Mouse (Mus musculus): ENCODE measurements around the gene Tspan18. TPM values are rescaled to one million over a fixed set of nuclear protein-coding genes. Genes with fewer than 3 reads are reported as not detected.

The Tspan18 gene
- polyA plus RNA-seq, 1 experiment from 2014 or later, result 20.1 TPM

GRCm38 (mm10) chr2:93351352-93351751 is 17.0 kb upstream of the Tspan18 start:
- no peak overlapping the region for H3K4me3 ChIP-seq (ENCODE audit: low read depth, low read length)
- ATAC-seq, result no peak

GRCm38 (mm10) chr2:93347018-93347417 is 12.7 kb upstream of the Tspan18 start:
- Histone ChIP-seq H3K9me3 (replicated peaks; ENCODE audit: control insufficient read depth, low read length, poor library complexity, severe bottlenecking) (no peaks in the 10 kb centered on the region), H3K27me3 (ENCODE audit: control insufficient read depth, insufficient read depth, low read depth, low read length) (no peaks in the 10 kb centered on the region), H3K36me3 (ENCODE audit: control insufficient read depth, insufficient read depth, low read length) (no peaks in the 10 kb centered on the region), H3K4me3 (ENCODE audit: low read depth, low read length) (no peak overlapping the region), H3K27ac (ENCODE audit: low read length) (no peak overlapping the region), H3K4me2 (ENCODE audit: low read length) (no peak overlapping the region), H3K9ac (ENCODE audit: low read depth, low read length) (no peak overlapping the region), H3K4me1 (ENCODE audit: control insufficient read depth, insufficient read depth, low read length) (no peaks in the 10 kb centered on the region)
- 88% methylated on average over 5 of the region's 5 CpGs for WGBS
- no peak for ATAC-seq

More at GRCm38 (mm10) chr2:93351352-93351751, 17.0 kb upstream of the Tspan18 start:
- H3K4me2 ChIP-seq (ENCODE audit: low read length), result no peak overlapping the region
- 74% methylated on average over 7 of the region's 7 CpGs for WGBS
- no peaks in the 10 kb centered on the region for H3K36me3 ChIP-seq (ENCODE audit: control insufficient read depth, insufficient read depth, low read length)
- H3K27ac ChIP-seq (ENCODE audit: low read length), result no peak overlapping the region
- H3K27me3 ChIP-seq (ENCODE audit: control insufficient read depth, insufficient read depth, low read depth, low read length), result no peaks in the 10 kb centered on the region
- H3K9ac ChIP-seq (ENCODE audit: low read depth, low read length), result no peak overlapping the region
- H3K9me3 ChIP-seq (replicated peaks; ENCODE audit: control insufficient read depth, low read length, poor library complexity, severe bottlenecking), result no peaks in the 10 kb centered on the region
- no peaks in the 10 kb centered on the region for H3K4me1 ChIP-seq (ENCODE audit: control insufficient read depth, insufficient read depth, low read length)

DNA sequence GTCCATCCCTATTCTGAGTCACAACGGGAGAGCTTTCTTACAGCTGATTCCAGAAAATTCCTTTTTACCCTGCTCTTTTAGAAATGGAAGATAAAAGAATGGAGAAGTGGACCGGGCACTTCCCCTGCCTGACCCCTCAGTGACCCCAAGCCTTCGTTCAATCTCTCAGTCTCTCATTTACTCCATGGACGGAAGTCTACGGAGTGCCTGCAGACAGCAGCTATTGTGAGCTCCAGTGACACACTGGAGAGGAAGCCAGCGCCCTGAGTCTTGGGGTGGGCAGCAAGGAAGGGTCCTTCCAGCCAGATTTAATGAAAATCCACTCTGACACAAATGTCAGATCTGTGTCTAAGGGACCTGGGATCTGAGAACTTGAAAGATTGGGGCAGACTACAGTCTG is 12.3 kb upstream of the Tspan18 start:
- H3K4me2 ChIP-seq (ENCODE audit: low read length), result no peak overlapping the region
- 32% methylated on average over 6 of the region's 6 CpGs for WGBS

GRCm38 (mm10) chr2:93345663-93346268 is 11.5 kb upstream of the Tspan18 start:
- H3K36me3 ChIP-seq (ENCODE audit: control insufficient read depth, insufficient read depth, low read length), result no peaks in the 10 kb centered on the region
- ATAC-seq, result no peak
- H3K4me3 ChIP-seq (ENCODE audit: low read depth, low read length), result no peak overlapping the region
- no peak overlapping the region for H3K9ac ChIP-seq (ENCODE audit: low read depth, low read length)
- no peak overlapping the region for H3K27ac ChIP-seq (ENCODE audit: low read length)
- no peaks in the 10 kb centered on the region for H3K9me3 ChIP-seq (replicated peaks; ENCODE audit: control insufficient read depth, low read length, poor library complexity, severe bottlenecking)
- H3K27me3 ChIP-seq (ENCODE audit: control insufficient read depth, insufficient read depth, low read depth, low read length), result no peaks in the 10 kb centered on the region
- no peaks in the 10 kb centered on the region for H3K4me1 ChIP-seq (ENCODE audit: control insufficient read depth, insufficient read depth, low read length)
- H3K4me2 ChIP-seq (ENCODE audit: low read length), result no peak overlapping the region
- WGBS, result 86% methylated on average over 5 of the region's 5 CpGs

More for the DNA sequence above, 12.3 kb upstream of the Tspan18 start:
- Histone ChIP-seq H3K36me3 (ENCODE audit: control insufficient read depth, insufficient read depth, low read length) (no peaks in the 10 kb centered on the region), H3K27me3 (ENCODE audit: control insufficient read depth, insufficient read depth, low read depth, low read length) (no peaks in the 10 kb centered on the region), H3K4me1 (ENCODE audit: control insufficient read depth, insufficient read depth, low read length) (no peaks in the 10 kb centered on the region), H3K9ac (ENCODE audit: low read depth, low read length) (no peak overlapping the region), H3K4me3 (ENCODE audit: low read depth, low read length) (no peak overlapping the region), H3K9me3 (replicated peaks; ENCODE audit: control insufficient read depth, low read length, poor library complexity, severe bottlenecking) (no peaks in the 10 kb centered on the region), H3K27ac (ENCODE audit: low read length) (no peak overlapping the region)
- ATAC-seq, result no peak

GRCm38 (mm10) chr2:93339373-93340106 is 5.2 kb upstream of the Tspan18 start:
- no peak overlapping the region for H3K4me2 ChIP-seq (ENCODE audit: low read length)
- no peak overlapping the region for H3K4me3 ChIP-seq (ENCODE audit: low read depth, low read length)
- H3K27me3 ChIP-seq (ENCODE audit: control insufficient read depth, insufficient read depth, low read depth, low read length), result no peaks in the 10 kb centered on the region
- H3K27ac ChIP-seq (ENCODE audit: low read length), result peak overlapping the region; percentile 44
- peaks cover 13% of the 10 kb centered on the region for H3K4me1 ChIP-seq (ENCODE audit: control insufficient read depth, insufficient read depth, low read length)
- ATAC-seq, result peak; percentile 61
- H3K9me3 ChIP-seq (replicated peaks; ENCODE audit: control insufficient read depth, low read length, poor library complexity, severe bottlenecking), result no peaks in the 10 kb centered on the region
- WGBS, result 34% methylated on average over 9 of the region's 9 CpGs
- H3K36me3 ChIP-seq (ENCODE audit: control insufficient read depth, insufficient read depth, low read length), result no peaks in the 10 kb centered on the region
- H3K9ac ChIP-seq (ENCODE audit: low read depth, low read length), result no peak overlapping the region

DNA sequence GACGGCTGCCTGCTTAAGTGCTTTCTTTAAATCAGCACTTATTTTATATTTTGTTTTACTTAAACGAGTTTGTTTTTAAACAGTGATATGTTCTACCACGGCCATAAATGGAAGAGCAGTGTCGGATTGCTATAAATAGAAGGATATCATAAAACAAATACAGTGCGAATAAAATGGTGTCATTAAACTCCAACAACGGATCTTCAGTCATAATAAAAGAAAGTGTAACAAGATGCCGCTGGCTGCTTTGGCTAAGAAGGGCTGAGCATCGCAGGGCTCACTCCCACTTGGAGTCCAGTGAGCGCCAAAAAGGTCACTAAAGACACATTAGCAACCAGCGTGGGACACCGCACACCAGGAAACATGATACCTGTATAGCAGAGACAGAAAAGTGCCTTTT is 1.7 kb upstream of the Tspan18 start:
- no peak overlapping the region for H3K9ac ChIP-seq (ENCODE audit: low read depth, low read length)
- no peaks in the 10 kb centered on the region for H3K27me3 ChIP-seq (ENCODE audit: control insufficient read depth, insufficient read depth, low read depth, low read length)
- 82% methylated on average over 11 of the region's 11 CpGs for WGBS
- H3K4me2 ChIP-seq (ENCODE audit: low read length), result no peak overlapping the region
- no peak for ATAC-seq
- no peaks in the 10 kb centered on the region for H3K9me3 ChIP-seq (replicated peaks; ENCODE audit: control insufficient read depth, low read length, poor library complexity, severe bottlenecking)
- no peak overlapping the region for H3K27ac ChIP-seq (ENCODE audit: low read length)
- no peaks in the 10 kb centered on the region for H3K36me3 ChIP-seq (ENCODE audit: control insufficient read depth, insufficient read depth, low read length)
- H3K4me1 ChIP-seq (ENCODE audit: control insufficient read depth, insufficient read depth, low read length), result peaks cover 33% of the 10 kb centered on the region
- H3K4me3 ChIP-seq (ENCODE audit: low read depth, low read length), result no peak overlapping the region

- no peaks in the 10 kb centered on the region for H3K9me3 ChIP-seq (replicated peaks; ENCODE audit: control insufficient read depth, low read length, poor library complexity, severe bottlenecking)
- H3K4me2 ChIP-seq (ENCODE audit: low read length), result peak overlapping the region; percentile 77
- peak overlapping the region; percentile 82 for H3K9ac ChIP-seq (ENCODE audit: low read depth, low read length)
- peak overlapping the region; percentile 72 for H3K27ac ChIP-seq (ENCODE audit: low read length)
- H3K27me3 ChIP-seq (ENCODE audit: control insufficient read depth, insufficient read depth, low read depth, low read length), result no peaks in the 10 kb centered on the region
- H3K4me1 ChIP-seq (ENCODE audit: control insufficient read depth, insufficient read depth, low read length), result peaks cover 24% of the 10 kb centered on the region
- H3K4me3 ChIP-seq (ENCODE audit: low read depth, low read length), result peak overlapping the region; percentile 74
- ATAC-seq, result peak; percentile 81
- 0% methylated on average over 27 of the region's 29 CpGs for WGBS
- no peaks in the 10 kb centered on the region for H3K36me3 ChIP-seq (ENCODE audit: control insufficient read depth, insufficient read depth, low read length)
These were observed 976 bp downstream of the Tspan18 start for GRCm38 (mm10) chr2:93333241-93333816.

- WGBS, result 62% methylated on average over 3 of the region's 4 CpGs
- ATAC-seq, result no peak
- Histone ChIP-seq H3K27ac (ENCODE audit: low read length) (no peak overlapping the region), H3K4me1 (ENCODE audit: control insufficient read depth, insufficient read depth, low read length) (peaks cover 28% of the 10 kb centered on the region), H3K36me3 (ENCODE audit: control insufficient read depth, insufficient read depth, low read length) (no peaks in the 10 kb centered on the region), H3K4me3 (ENCODE audit: low read depth, low read length) (peak overlapping the region; percentile 74), H3K27me3 (ENCODE audit: control insufficient read depth, insufficient read depth, low read depth, low read length) (no peaks in the 10 kb centered on the region), H3K9me3 (replicated peaks; ENCODE audit: control insufficient read depth, low read length, poor library complexity, severe bottlenecking) (no peaks in the 10 kb centered on the region), H3K4me2 (ENCODE audit: low read length) (peak overlapping the region; percentile 77), H3K9ac (ENCODE audit: low read depth, low read length) (no peak overlapping the region)
These were observed 2.0 kb downstream of the Tspan18 start for GRCm38 (mm10) chr2:93332277-93332676.

- H3K4me1 ChIP-seq (ENCODE audit: control insufficient read depth, insufficient read depth, low read length), result peaks cover 28% of the 10 kb centered on the region
- H3K4me2 ChIP-seq (ENCODE audit: low read length), result no peak overlapping the region
These were observed 3.2 kb downstream of the Tspan18 start for GRCm38 (mm10) chr2:93331121-93331520.

More at GRCm38 (mm10) chr2:93331121-93331520, 3.2 kb downstream of the Tspan18 start:
- 86% methylated on average over 6 of the region's 6 CpGs for WGBS
- no peaks in the 10 kb centered on the region for H3K27me3 ChIP-seq (ENCODE audit: control insufficient read depth, insufficient read depth, low read depth, low read length)
- H3K36me3 ChIP-seq (ENCODE audit: control insufficient read depth, insufficient read depth, low read length), result no peaks in the 10 kb centered on the region
- no peak overlapping the region for H3K9ac ChIP-seq (ENCODE audit: low read depth, low read length)
- no peak overlapping the region for H3K27ac ChIP-seq (ENCODE audit: low read length)
- ATAC-seq, result no peak
- H3K4me3 ChIP-seq (ENCODE audit: low read depth, low read length), result no peak overlapping the region
- H3K9me3 ChIP-seq (replicated peaks; ENCODE audit: control insufficient read depth, low read length, poor library complexity, severe bottlenecking), result no peaks in the 10 kb centered on the region
